Mouse (Mus musculus) intestine, embryonic 14.5 days (tissue): ENCODE data around the gene Hamp2. TPM values are rescaled to one million over a fixed set of nuclear protein-coding genes. Genes with fewer than 3 reads are reported as not detected.

Source experiments
- ATAC-seq: fragments of 200-750 bp; cut with Nextera tagmentation; replicated peaks from 2 replicates; pipeline ENCODE4 v1.8.0; 2017; ENCODE audit warnings: low read depth, moderate number of reproducible peaks, moderate TSS enrichment, moderate library complexity; ENCODE audit not compliant: low FRiP score, low TSS enrichment
- DNase-seq: peaks from one replicate; pipeline ENCODE4 v3.0.0-alpha.2; 2018; ENCODE audit warnings: low spot score
- H3K27ac ChIP-seq: fragments of 300-500 bp; sonication (generic); 2 replicates; pipeline ENCODE4 v1.5.1; 2014; ENCODE audit warnings: low read depth, mild to moderate bottlenecking, control low read depth
- H3K27me3 ChIP-seq: fragments of 300-500 bp; sonication (generic); replicated peaks from 2 replicates; pipeline ENCODE4 v1.6.1; 2014; ENCODE audit warnings: low read length, control low read depth; ENCODE audit not compliant: control insufficient read depth, insufficient read depth
- H3K36me3 ChIP-seq: fragments of 300-500 bp; sonication (generic); 2 replicates; pipeline ENCODE4 v1.6.1; 2014; ENCODE audit warnings: low read length, control low read depth; ENCODE audit not compliant: control insufficient read depth, insufficient read depth
- H3K4me1 ChIP-seq: fragments of 300-500 bp; sonication (generic); replicated peaks from 2 replicates; pipeline ENCODE4 v1.6.1; 2014; ENCODE audit warnings: low read length, control low read depth, mixed read lengths; ENCODE audit not compliant: control insufficient read depth, insufficient read depth
- H3K4me2 ChIP-seq: fragments of 300-500 bp; sonication (generic); 2 replicates; pipeline ENCODE4 v1.6.1; 2014; ENCODE audit warnings: low read length
- H3K4me3 ChIP-seq: fragments of 300-500 bp; sonication (generic); 2 replicates; pipeline ENCODE4 v1.5.1; 2014; ENCODE audit warnings: low read depth, low read length, control low read depth, mixed read lengths
- H3K9ac ChIP-seq: fragments of 300-500 bp; sonication (generic); 2 replicates; pipeline ENCODE4 v1.6.1; 2014; ENCODE audit warnings: mild to moderate bottlenecking, low read length
- H3K9me3 ChIP-seq: fragments of 300-500 bp; sonication (generic); 2 replicates; pipeline ENCODE4 v1.6.1; 2016; ENCODE audit warnings: low read length, control low read depth; ENCODE audit not compliant: control insufficient read depth
- WGBS: fragments of 180-500 bp; shearing (Covaris S2); extraction: QIAGEN DNeasy Blood & Tissue Kit; methylation state at CpG from one replicate; pipeline ENCODE4 v1.1.7; 2014; 5-methylcytosine and 5-hydroxymethylcytosine counted together
- polyA plus RNA-seq: library from polyadenylated mRNA; unstranded; fragments of >200 nt; fragmentation: Nextera tagmentation; extraction: Ambion mirVana; gene quantifications from 2 replicates; pipeline ENCODE4 v1.2.1, GENCODE M21; 2014

Gene Hamp2
- polyA plus RNA-seq, 1 experiment from 2014 or later: not detected

DNA sequence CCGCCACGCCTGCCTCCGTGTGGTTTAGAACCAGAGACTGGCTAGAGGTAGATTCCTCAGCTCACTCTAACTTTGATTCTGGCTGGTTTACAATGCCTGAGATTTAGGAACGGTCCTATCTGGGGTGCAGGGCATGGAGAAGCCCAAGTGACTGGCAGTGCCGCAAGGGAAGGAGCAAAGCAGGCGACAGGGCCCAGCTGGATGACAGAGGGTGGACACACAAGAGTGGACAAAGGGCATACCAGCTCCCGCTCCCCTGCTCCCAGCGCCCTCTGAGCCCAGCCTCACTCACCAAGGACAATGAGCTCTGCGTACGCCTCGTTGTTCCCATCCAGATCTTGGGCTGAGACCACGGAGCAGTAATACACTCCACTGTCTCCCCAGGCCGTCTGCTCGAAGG, 41.2 kb upstream of the Hamp2 start:
- Histone ChIP-seq H3K27me3 (no peaks in the 10 kb centered on the region), H3K9me3 (no peaks in the 10 kb centered on the region), H3K27ac (no peak overlapping the region), H3K4me3 (no peak overlapping the region), H3K4me2 (no peak overlapping the region), H3K36me3 (peaks cover 20% of the 10 kb centered on the region; the same call in 1 of the 2 replicates), H3K4me1 (no peaks in the 10 kb centered on the region), H3K9ac (no peak overlapping the region)
- ATAC-seq: no peak
- no peak for DNase-seq
- WGBS: 86% methylated on average over 14 of the region's 14 CpGs

DNA sequence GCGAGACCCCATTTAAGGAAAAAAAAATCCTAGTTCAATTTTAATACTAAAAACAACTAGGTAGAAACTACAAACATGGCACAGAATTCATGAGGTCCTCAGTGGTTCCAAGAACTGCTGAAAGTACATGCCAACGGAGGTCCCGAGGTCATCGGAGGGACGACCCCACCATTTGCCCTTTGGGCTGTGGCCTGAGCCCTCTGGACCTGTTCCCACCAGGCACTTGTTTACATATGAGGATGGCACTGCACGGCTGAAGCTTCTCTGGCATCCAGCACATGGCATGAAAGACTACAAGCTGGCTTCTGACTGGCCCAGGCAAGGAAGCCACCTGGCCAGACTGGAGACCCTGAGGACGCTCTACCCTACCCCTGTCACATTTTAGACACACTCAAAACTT, 39.9 kb upstream of the Hamp2 start:
- H3K9ac ChIP-seq: no peak overlapping the region
- no peaks in the 10 kb centered on the region for H3K9me3 ChIP-seq
- no peaks in the 10 kb centered on the region for H3K27me3 ChIP-seq
- DNase-seq (no peak), ATAC-seq (no peak)
- no peak overlapping the region for H3K4me2 ChIP-seq
- H3K4me3 ChIP-seq: no peak overlapping the region
- H3K27ac ChIP-seq: no peak overlapping the region
- H3K4me1 ChIP-seq: no peaks in the 10 kb centered on the region
- 85% methylated on average over 7 of the region's 7 CpGs for WGBS
- H3K36me3 ChIP-seq: peaks cover 24% of the 10 kb centered on the region; the same call in 1 of the 2 replicates

DNA sequence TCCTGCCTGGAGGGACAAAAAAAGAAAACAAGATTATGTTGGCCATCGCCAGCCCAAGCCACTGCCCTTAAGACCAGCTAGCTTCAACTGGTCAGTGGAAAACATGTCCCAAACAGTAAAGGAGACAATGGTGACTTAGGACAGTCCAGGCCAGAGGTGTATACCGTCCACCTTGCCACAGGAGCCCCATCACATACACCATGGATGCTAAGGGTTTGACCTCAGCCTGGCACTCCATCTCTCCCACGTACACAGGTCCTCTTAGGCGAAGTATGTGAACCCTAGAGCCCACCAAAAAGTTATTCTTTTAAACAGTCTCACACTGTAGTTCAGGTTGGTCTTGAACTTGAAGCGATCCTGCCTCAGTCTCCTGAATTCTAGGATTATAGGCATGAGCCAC, 38.4 kb upstream of the Hamp2 start:
- Histone ChIP-seq H3K4me2 (no peak overlapping the region), H3K4me3 (no peak overlapping the region), H3K27me3 (no peaks in the 10 kb centered on the region), H3K4me1 (peaks cover 8% of the 10 kb centered on the region), H3K9ac (no peak overlapping the region), H3K36me3 (peaks cover 28% of the 10 kb centered on the region), H3K9me3 (no peaks in the 10 kb centered on the region), H3K27ac (no peak overlapping the region)
- DNase-seq (no peak), ATAC-seq (no peak)
- 93% methylated on average over 5 of the region's 5 CpGs for WGBS

DNA sequence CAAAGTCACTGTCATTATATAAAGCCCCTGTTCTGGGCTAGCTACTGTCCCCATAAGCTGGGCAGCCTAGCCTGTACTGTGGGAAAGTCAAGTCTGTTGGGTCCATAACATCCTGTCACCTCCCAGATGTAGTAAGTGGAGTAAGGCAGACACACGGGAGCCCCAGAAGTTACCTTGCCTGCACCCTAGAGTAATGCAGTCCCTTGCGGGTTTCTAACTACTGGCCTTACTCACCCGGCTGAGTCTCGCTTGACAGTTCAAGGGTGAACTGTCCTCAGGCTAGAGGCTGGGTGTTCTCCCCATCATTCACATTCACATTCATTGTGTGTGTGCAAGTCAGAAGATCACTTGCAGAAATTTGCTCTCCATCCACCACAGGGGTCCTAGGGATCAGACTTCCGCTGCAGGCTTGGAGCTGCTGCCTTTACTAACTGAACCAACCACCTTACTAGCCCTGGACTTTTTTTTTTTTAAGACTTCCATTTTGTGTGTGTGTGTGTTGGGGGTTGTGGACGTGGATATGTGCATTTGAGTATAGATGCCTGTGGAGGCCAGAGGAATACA, 35.4 kb upstream of the Hamp2 start:
- H3K4me2 ChIP-seq: no peak overlapping the region
- H3K9me3 ChIP-seq: no peaks in the 10 kb centered on the region
- H3K9ac ChIP-seq: no peak overlapping the region
- ATAC-seq (no peak), DNase-seq (no peak)
- no peak overlapping the region for H3K27ac ChIP-seq
- peaks cover 15% of the 10 kb centered on the region for H3K4me1 ChIP-seq
- H3K27me3 ChIP-seq: no peaks in the 10 kb centered on the region
- 85% methylated on average over 6 of the region's 6 CpGs for WGBS
- H3K36me3 ChIP-seq: peaks cover 31% of the 10 kb centered on the region
- H3K4me3 ChIP-seq: no peak overlapping the region

DNA sequence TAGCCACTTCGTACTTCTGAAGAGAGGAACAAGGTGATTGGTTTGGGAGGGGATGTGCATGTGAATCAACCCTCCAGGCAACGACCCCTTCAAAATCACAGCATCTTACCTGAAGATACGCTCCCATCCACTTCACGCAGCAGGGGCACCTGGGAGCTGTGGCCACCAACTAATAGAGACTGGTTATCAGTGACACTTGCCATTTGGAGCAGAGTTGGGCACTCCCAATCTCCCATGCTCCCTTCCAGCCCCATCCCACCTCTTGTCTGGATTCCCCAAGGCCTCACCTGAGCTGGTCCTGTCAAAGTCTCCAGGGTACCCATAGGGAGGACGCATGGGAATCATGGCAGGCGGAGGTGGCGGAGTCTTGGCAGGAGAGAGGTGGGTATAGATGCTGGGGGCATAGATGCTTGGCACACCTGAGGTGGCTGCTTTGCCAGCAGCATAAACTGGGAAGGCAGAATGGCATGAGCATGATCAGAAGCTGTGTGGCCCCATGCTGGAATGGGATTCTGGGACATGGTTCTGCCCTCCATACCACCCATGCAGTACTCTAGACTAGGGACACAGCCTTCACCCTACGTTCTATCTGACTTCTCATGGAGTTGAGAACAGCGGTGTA, 34.5 kb upstream of the Hamp2 start:
- Histone ChIP-seq H3K4me1 (peaks cover 16% of the 10 kb centered on the region), H3K27ac (no peak overlapping the region), H3K9ac (no peak overlapping the region), H3K4me3 (no peak overlapping the region), H3K4me2 (no peak overlapping the region), H3K9me3 (no peaks in the 10 kb centered on the region), H3K36me3 (peaks cover 40% of the 10 kb centered on the region), H3K27me3 (no peaks in the 10 kb centered on the region)
- DNase-seq (no peak), ATAC-seq (no peak)
- 96% methylated on average over 9 of the region's 9 CpGs for WGBS

DNA sequence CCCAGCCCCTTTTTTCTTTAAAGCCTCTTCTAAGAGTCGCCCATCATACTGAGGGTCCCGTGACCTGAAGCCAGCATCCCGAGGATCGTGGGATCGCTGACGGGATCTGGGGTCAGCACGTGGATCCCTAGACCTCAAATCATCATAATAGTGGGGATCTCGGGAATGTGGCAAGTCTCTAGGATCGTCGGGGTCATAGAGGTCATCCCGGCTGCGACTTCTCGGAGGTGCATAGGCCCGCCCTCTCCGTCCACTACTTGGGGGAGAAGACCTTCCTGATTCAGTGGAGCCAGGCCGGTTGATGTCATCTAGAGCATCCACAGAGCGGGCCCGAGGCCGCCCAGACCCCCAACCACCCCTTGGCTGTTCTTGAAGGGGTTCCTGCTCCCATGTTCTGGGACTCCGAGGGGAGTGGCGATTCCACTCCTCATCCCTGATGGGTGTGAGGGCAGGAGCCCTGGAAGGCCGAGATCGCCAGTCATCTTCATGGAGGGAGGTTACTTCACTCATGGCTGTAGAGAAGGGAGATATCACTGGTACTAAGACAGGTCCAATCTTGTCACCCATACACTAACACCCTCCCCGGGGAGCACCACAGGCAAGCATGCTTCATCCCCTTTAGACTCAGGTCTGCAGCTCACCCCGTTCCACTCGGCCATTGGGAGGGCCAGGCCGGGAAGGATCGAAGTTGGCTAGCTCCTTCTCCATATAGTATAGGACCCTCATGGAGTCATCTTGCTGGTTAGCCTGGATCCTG, 33.8 kb upstream of the Hamp2 start:
- peak; percentile 56 for DNase-seq
- Histone ChIP-seq H3K36me3 (peaks cover 47% of the 10 kb centered on the region), H3K4me2 (peak overlapping the region; percentile 66), H3K27me3 (no peaks in the 10 kb centered on the region), H3K4me1 (peaks cover 16% of the 10 kb centered on the region), H3K27ac (peak overlapping the region; percentile 93), H3K9ac (peak overlapping the region; percentile 94), H3K9me3 (no peaks in the 10 kb centered on the region), H3K4me3 (peak overlapping the region; percentile 72)
- WGBS: 71% methylated on average over 28 of the region's 28 CpGs
- no peak for ATAC-seq

DNA sequence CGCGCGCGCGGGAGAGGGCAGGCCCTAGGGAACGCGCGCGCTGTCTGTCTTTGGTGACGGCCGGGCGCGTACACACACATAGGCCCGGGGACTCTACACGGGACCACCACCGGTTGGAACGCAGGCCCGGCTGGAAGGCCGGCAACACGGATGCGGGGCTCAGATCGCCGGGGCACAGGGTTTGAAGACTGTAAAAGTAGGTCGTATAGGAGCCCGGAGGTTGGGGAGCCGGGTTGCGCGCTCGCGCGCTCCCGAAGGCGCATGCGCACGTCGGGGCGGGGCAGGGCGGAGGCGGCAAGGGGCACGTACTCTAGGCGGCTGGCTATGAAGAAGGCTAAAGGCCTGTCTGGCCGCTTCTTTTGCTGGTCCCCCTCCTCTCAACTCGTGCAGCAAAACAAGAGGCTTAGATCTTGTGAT, 32.9 kb upstream of the Hamp2 start:
- under 1% methylated on average over 43 of the region's 43 CpGs for WGBS
- Histone ChIP-seq H3K27ac (peak overlapping the region; percentile 93), H3K27me3 (no peaks in the 10 kb centered on the region), H3K36me3 (peaks cover 56% of the 10 kb centered on the region), H3K9ac (peak overlapping the region; percentile 94), H3K4me1 (peaks cover 16% of the 10 kb centered on the region), H3K4me2 (peak overlapping the region; percentile 66), H3K9me3 (no peaks in the 10 kb centered on the region), H3K4me3 (peak overlapping the region; percentile 72)
- ATAC-seq (peak; percentile 65), DNase-seq (peak; percentile 97)

DNA sequence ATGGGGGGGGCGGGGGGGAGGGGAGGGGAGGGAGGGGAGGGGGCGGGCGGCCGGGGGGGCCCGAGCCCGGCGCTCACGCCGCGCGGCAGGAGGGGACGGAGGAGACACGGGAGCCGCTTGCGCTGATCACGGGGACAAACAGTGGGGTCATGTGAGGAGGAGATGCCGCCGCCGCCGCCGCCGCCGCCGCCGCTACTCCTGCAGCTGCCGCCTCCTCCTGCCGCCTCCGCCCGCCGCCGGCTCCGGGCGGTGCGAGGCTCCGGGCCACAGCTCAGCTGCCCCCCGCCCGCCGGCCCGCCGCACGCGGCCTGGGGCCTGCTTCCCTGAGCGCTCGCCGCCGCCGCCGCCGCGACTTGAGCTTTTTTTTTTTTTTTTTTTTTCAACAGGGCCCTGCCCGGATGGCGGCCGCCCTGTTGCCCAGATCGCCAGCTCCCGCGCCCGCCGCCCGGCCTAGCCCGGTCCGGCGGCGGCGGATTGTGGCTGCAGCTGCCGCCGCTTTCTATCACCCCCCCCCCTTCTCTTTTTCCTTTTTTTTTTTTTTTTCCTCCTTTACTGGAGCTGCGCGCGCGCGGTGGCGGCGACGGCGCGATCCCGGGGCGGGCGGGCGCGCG, 32.4 kb upstream of the Hamp2 start, which contains the start of gene Usf2:
Gene Usf2 (minus strand): TSS at position 48 of the 611 bp plus-strand sequence.
- WGBS: 0% methylated on average over 31 of the region's 82 CpGs
- Histone ChIP-seq H3K4me3 (peak within 1 kb of the TSS; percentile 72), H3K9ac (peak within 1 kb of the TSS; percentile 94), H3K9me3 (no peaks in the 10 kb centered on the region), H3K4me1 (peaks cover 16% of the 10 kb centered on the region), H3K4me2 (peak within 1 kb of the TSS; percentile 70), H3K27me3 (no peaks in the 10 kb centered on the region), H3K27ac (peak within 1 kb of the TSS; percentile 93), H3K36me3 (peaks cover 61% of the 10 kb centered on the region)
- ATAC-seq (peak; percentile 50), DNase-seq (peak; percentile 86)
